Mouse (Mus musculus) erythroblast, embryonic 14.5 days (primary cell): ENCODE measurements around the gene Chd2.

Source experiments
- GATA1 ChIP-seq: IDR thresholded peaks from 2 replicates; pipeline ENCODE4 v1.6.1; 2012; ENCODE audit warnings: low read length, inconsistent platforms, mixed read lengths
- TAL1 ChIP-seq: IDR thresholded peaks from 3 replicates; pipeline ENCODE4 v1.6.1; 2012; ENCODE audit warnings: low read length, inconsistent platforms, mixed read lengths

DNA sequence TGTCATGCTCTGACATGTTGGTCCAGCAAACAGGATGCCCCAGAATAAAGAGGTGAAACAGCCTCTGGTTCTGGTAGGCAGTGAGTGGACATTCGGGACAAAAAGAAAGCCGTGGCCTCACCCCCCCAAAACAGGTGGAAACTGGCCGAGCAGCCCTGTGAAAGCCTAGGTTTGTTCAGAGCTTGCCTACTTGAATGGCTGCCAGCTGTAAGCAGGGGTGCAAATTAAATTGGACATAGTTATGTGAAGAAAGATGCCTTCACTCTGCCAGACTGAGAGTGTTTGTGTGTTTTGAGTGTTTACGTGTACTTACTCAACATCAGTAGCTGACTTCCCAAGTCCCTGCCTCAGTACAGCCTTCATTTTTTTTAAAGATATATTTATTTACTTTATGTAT lies 147.6 kb downstream of the Chd2 start:
- no peak for TF ChIP-seq GATA1
- TF ChIP-seq TAL1 = no peak
